In the genomic region with DNA sequence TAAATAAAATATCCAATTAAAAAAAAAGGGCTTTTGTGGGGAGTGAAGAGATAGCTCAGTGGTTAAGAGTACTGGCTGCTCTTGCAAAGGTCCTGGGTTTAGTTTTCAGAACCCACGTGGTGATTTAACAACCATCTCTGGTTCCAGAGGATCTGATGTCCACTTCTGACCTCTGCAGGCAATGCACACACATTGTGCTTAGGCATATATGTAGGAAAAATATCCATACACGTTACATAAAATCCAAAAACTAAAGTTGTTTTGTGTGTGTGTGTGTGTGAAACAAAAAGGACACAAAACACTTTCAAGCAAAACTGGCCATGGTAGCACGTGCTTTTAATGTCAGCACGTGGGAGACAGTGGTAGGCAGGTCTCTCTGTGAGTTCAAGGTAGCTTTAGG, we compare ENCODE assay signal across 26 mouse cellular contexts. TPM values are rescaled to one million over a fixed set of nuclear protein-coding genes. Genes with fewer than 3 reads are reported as not detected.
DNase-seq lines count a peak whose midpoint lies in the region; ATAC-seq and TF ChIP-seq lines count a peak whose summit lies in the region.
"Had no signal": no experiment of that assay in that cellular context is flagged by ENCODE, and none has a peak within 500 bp of the region (broad histone marks: within the 10 kb centered on the region; RNA-seq: fewer than 3 reads in every experiment).

No protein-coding gene starts in this region.

- intact Hi-C loops in heart, adult 2 months (cut with DNase I): loop anchor here (5.0 to 10.0 kb wide), 2 partner anchors 316 to 368 kb away; a partner anchor contains a TSS

- H3K9ac ChIP-seq in heart, adult 2 months (ENCODE audit: low read depth, low read length): no peak overlapping the region
- no peak overlapping the region for H3K9ac ChIP-seq in lung, postnatal 0 days (replicated peaks; ENCODE audit: low read depth)
- H3K9ac ChIP-seq in MEL (ENCODE audit: control insufficient read depth, low read depth, low read length, poor library complexity, severe bottlenecking): no peak overlapping the region
- no peak overlapping the region for H3K9ac ChIP-seq in forebrain, embryonic 11.5 days (ENCODE audit: low read length)
- H3K9ac ChIP-seq: embryonic facial prominence, embryonic 15.5 days; forebrain, embryonic 15.5 days; heart, embryonic 15.5 days had no signal

- H3K36me3 ChIP-seq in heart, adult 2 months (ENCODE audit: control insufficient read depth, insufficient read depth, low read length): peaks cover 3% of the 10 kb centered on the region; the same call in 1 of the 2 replicates
- no peaks in the 10 kb centered on the region for H3K36me3 ChIP-seq in lung, postnatal 0 days (ENCODE audit: insufficient read depth, low read length)
- H3K36me3 ChIP-seq in MEL (ENCODE audit: control insufficient read depth in 1 of 2, insufficient read depth in 2 of 2, low read length in 2 of 2): peaks cover 0 to 8% of the 10 kb centered on the region in 2 experiments; a peak in 2 of 4 replicates
- no peaks in the 10 kb centered on the region for H3K36me3 ChIP-seq in forebrain, embryonic 11.5 days (ENCODE audit: control insufficient read depth, insufficient read depth, low read length)
- H3K36me3 ChIP-seq: embryonic facial prominence, embryonic 15.5 days; forebrain, embryonic 10.5 days; forebrain, embryonic 15.5 days; heart, embryonic 15.5 days had no signal

- WGBS in heart, adult 2 months: 61% methylated on average over 4 of the region's 4 CpGs
- 67% methylated on average over 4 of the region's 4 CpGs for WGBS in lung, postnatal 0 days
- 84% methylated on average over 4 of the region's 4 CpGs for WGBS in forebrain, embryonic 11.5 days

- TF ChIP-seq EP300 in heart, adult 2 months (IDR thresholded peaks at IDR 0.05; ENCODE audit: insufficient read depth, low read depth, low read length): no peak
- TF ChIP-seq EP300 in lung, postnatal 0 days (IDR thresholded peaks at IDR 0.05): no peak
- no peak for TF ChIP-seq EP300 in MEL (IDR thresholded peaks at IDR 0.05; ENCODE audit: low read depth in 1 of 2, low read length in 2 of 2)

- H3K4me1 ChIP-seq in heart, adult 2 months (ENCODE audit: control insufficient read depth, insufficient read depth, low read length): no peaks in the 10 kb centered on the region; the same call in 1 of the 2 replicates
- no peaks in the 10 kb centered on the region for H3K4me1 ChIP-seq in lung, postnatal 0 days (ENCODE audit: insufficient read depth, low read depth, low read length)
- H3K4me1 ChIP-seq in MEL (ENCODE audit: control insufficient read depth in 1 of 2, insufficient read depth in 2 of 2, low read length in 2 of 2): peaks cover 7 to 8% of the 10 kb centered on the region in 2 experiments; a peak in 3 of 4 replicates
- peaks cover 5% of the 10 kb centered on the region; the same call in 1 of the 2 replicates for H3K4me1 ChIP-seq in forebrain, embryonic 11.5 days (replicated peaks; ENCODE audit: control insufficient read depth, insufficient read depth, low read length)

- no peak overlapping the region for H3K4me2 ChIP-seq in lung, postnatal 0 days (replicated peaks; ENCODE audit: low read depth, low read length)
- no peak overlapping the region for H3K4me2 ChIP-seq in forebrain, embryonic 11.5 days (ENCODE audit: low read depth, low read length, severe bottlenecking)

- no peak for TF ChIP-seq POLR2A in heart, adult 2 months (IDR thresholded peaks at IDR 0.05; ENCODE audit: insufficient read depth, low read depth, low read length)
- no peak for TF ChIP-seq POLR2A in MEL (IDR thresholded peaks at IDR 0.05; ENCODE audit: control insufficient read depth in 1 of 2, insufficient read depth in 1 of 2, low read depth in 1 of 2, low read length in 2 of 2, poor library complexity in 1 of 2)

- TF ChIP-seq RAD21 in MEL (IDR thresholded peaks at IDR 0.05; ENCODE audit: low read depth, low read length): peak; percentile 12; the same call in 1 of the 2 replicates

- DNase-seq in heart, adult 11 months: peak; percentile 54
- no peak for DNase-seq in heart, adult 2 months
- no peak for DNase-seq in lung, postnatal 0 days (ENCODE audit: low spot score)
- no peak for DNase-seq in lung, postnatal 14 days
- DNase-seq in MEL (ENCODE audit: low read depth, low spot score): no peak
- peak; percentile 5 for DNase-seq in naive thymus-derived CD4-positive, alpha-beta T cell, adult 2 months (ENCODE audit: low read depth)
- DNase-seq in forebrain, embryonic 11.5 days (ENCODE audit: low spot score): no peak
- DNase-seq: adrenal gland, postnatal 10 days; cerebellum, adult 11 months; cerebellum, adult 8-10 months; cerebellum, postnatal 14 days; embryo, embryonic 11 days; gastrocnemius, postnatal 36 days; heart, adult 18-20 months; heart, postnatal 14 days had no signal

- no peaks in the 10 kb centered on the region; the same call in 1 of the 2 replicates for H3K79me2 ChIP-seq in heart, adult 2 months (replicated peaks; ENCODE audit: control insufficient read depth, insufficient read depth, low read length)
- H3K79me2 ChIP-seq in MEL (ENCODE audit: control insufficient read depth, insufficient read depth, low read length, poor library complexity): peaks cover 9% of the 10 kb centered on the region

- no peak overlapping the region for H3K27ac ChIP-seq in heart, adult 2 months
- H3K27ac ChIP-seq in lung, postnatal 0 days (ENCODE audit: low read length): no peak overlapping the region
- H3K27ac ChIP-seq in MEL (ENCODE audit: control insufficient read depth, low read depth, low read length): no peak overlapping the region
- H3K27ac ChIP-seq in forebrain, embryonic 11.5 days (ENCODE audit: low read depth, low read length): no peak overlapping the region
- H3K27ac ChIP-seq: embryonic facial prominence, embryonic 15.5 days; forebrain, embryonic 15.5 days; heart, embryonic 15.5 days; hindbrain, embryonic 13.5 days; hindbrain, postnatal 0 days had no signal

- no peak for TF ChIP-seq CTCF in heart, adult 2 months (IDR thresholded peaks at IDR 0.05)
- TF ChIP-seq CTCF in lung, postnatal 0 days (IDR thresholded peaks at IDR 0.05): peak; percentile 30
- TF ChIP-seq CTCF in MEL (IDR thresholded peaks at IDR 0.05 in 2 of 3, conservative IDR thresholded peaks at IDR 0.05 in 1 of 3; ENCODE audit: control insufficient read depth in 1 of 3, insufficient read depth in 1 of 3, low read depth in 2 of 3, low read length in 3 of 3, poor library complexity in 1 of 3, severe bottlenecking in 1 of 3): peak in 1 of 3 experiments; percentile 8; a peak in 1 of 6 replicates

- H3K27me3 ChIP-seq in heart, adult 2 months (ENCODE audit: control insufficient read depth, insufficient read depth, low read length): no peaks in the 10 kb centered on the region
- no peaks in the 10 kb centered on the region for H3K27me3 ChIP-seq in lung, postnatal 0 days (replicated peaks; ENCODE audit: insufficient read depth, low read length)
- H3K27me3 ChIP-seq in MEL (ENCODE audit: control insufficient read depth in 1 of 2, insufficient read depth in 2 of 2, low read length in 2 of 2): peaks cover 3 to 4% of the 10 kb centered on the region in 2 experiments
- H3K27me3 ChIP-seq in forebrain, embryonic 11.5 days (ENCODE audit: control insufficient read depth, insufficient read depth, low read length): no peaks in the 10 kb centered on the region
- H3K27me3 ChIP-seq: embryonic facial prominence, embryonic 15.5 days; forebrain, embryonic 15.5 days; heart, embryonic 15.5 days had no signal

- ATAC-seq in lung, postnatal 0 days: no peak
- ATAC-seq in monocyte, adult 5-6 weeks (replicated peaks; ENCODE audit: insufficient number of reproducible peaks, low FRiP score, low TSS enrichment, poor library complexity, severe bottlenecking): no peak
- ATAC-seq in forebrain, embryonic 11.5 days (replicated peaks; ENCODE audit: low FRiP score): no peak

- no peak overlapping the region for H3K4me3 ChIP-seq in heart, adult 2 months
- no peak overlapping the region for H3K4me3 ChIP-seq in lung, postnatal 0 days (ENCODE audit: low read depth, low read length)
- no peak overlapping the region for H3K4me3 ChIP-seq in MEL (ENCODE audit: control insufficient read depth in 1 of 2, insufficient read depth in 1 of 2, low read depth in 2 of 2, low read length in 2 of 2)
- H3K4me3 ChIP-seq in forebrain, embryonic 11.5 days (ENCODE audit: low read depth, low read length): no peak overlapping the region

- H3K9me3 ChIP-seq in lung, postnatal 0 days (ENCODE audit: low read length): no peaks in the 10 kb centered on the region
- no peaks in the 10 kb centered on the region for H3K9me3 ChIP-seq in MEL (replicated peaks; ENCODE audit: insufficient read depth, low read length)
- H3K9me3 ChIP-seq in forebrain, embryonic 11.5 days (ENCODE audit: control insufficient read depth, low read length): no peaks in the 10 kb centered on the region
- H3K9me3 ChIP-seq: embryonic facial prominence, embryonic 15.5 days; forebrain, embryonic 10.5 days; forebrain, embryonic 15.5 days; G1E; heart, embryonic 15.5 days; hindbrain, embryonic 13.5 days had no signal

TF ChIP-seq in MEL, 35 proteins besides CTCF, POLR2A, EP300 and RAD21:
- TF ChIP-seq SMC3 (IDR thresholded peaks at IDR 0.05; ENCODE audit: low read depth, low read length) (0 out of 2 replicates have a peak, but pooled peaks have one; percentile 12), ETS1 (IDR thresholded peaks at IDR 0.05; ENCODE audit: low read depth, low read length) (no peak)

RNA-seq across cellular contexts. Expression of a gene that starts 0.9 kb away (rescaled TPM):
- 10 to 100 TPM; 24.0 to 28.1 TPM for total RNA-seq in heart, adult 2 months (2021)
- 6.4 and 10.7 TPM in 2 replicates for polyA plus RNA-seq in heart, adult 2 months (2012; rRNA removed)
- 41.5 and 44.6 TPM in 2 replicates for polyA plus RNA-seq in lung, postnatal 0 days (2015; fragmentation: Nextera tagmentation; extraction: Ambion mirVana)
- 17.8 and 19.3 TPM in 2 replicates for total RNA-seq in MEL (2012; rRNA removed)
- 10 to 100 TPM in 1 of 2 experiments, not detected in 1; 14.6 TPM for polyA plus RNA-seq in MEL (2012; ENCODE audit: insufficient read depth in 1 of 2, insufficient read length in 2 of 2, low read depth in 1 of 2, low replicate concordance in 2 of 2, missing spikeins in 1 of 2)
- total RNA-seq in monocyte, adult 5-6 weeks (2017): 31.1 to 45.1 TPM (median 39.8 TPM) in 3 replicates
- 31.0 and 36.3 TPM in 2 replicates for polyA plus RNA-seq in forebrain, embryonic 11.5 days (2014; fragmentation: Nextera tagmentation; extraction: Ambion mirVana)

RNA-seq across cellular contexts. Expression of a gene that starts 44.8 kb away (rescaled TPM):
- not detected for total RNA-seq in heart, adult 2 months (2021)
- 0.06 and 0.45 TPM in 2 replicates for polyA plus RNA-seq in heart, adult 2 months (2012; rRNA removed)
- polyA plus RNA-seq in lung, postnatal 0 days (2015; fragmentation: Nextera tagmentation; extraction: Ambion mirVana): 0.47 and 0.49 TPM in 2 replicates
- 0.03 and 0.31 TPM in 2 replicates for total RNA-seq in MEL (2012; rRNA removed)
- under 1 TPM in 1 of 2 experiments, not detected in 1; 0.06 TPM for polyA plus RNA-seq in MEL (2012; ENCODE audit: insufficient read depth in 1 of 2, insufficient read length in 2 of 2, low read depth in 1 of 2, low replicate concordance in 2 of 2, missing spikeins in 1 of 2)
- not detected in 3 replicates for total RNA-seq in monocyte, adult 5-6 weeks (2017)
- polyA plus RNA-seq in forebrain, embryonic 11.5 days (2014; fragmentation: Nextera tagmentation; extraction: Ambion mirVana): 0.87 and 0.92 TPM in 2 replicates
- total RNA-seq: common myeloid progenitor, adult 5-6 weeks; heart, adult 18-20 months; hematopoietic stem cell, adult 5-6 weeks had no signal
- polyA plus RNA-seq: erythroblast, embryonic 14.5 days; G1E had no signal

Comparison
In these comparisons a context has a peak if more than half of its experiments do, and no peak if none do; other contexts are left out.
1. DNase-seq: peak in heart, adult 11 months (single experiment) and naive thymus-derived CD4-positive, alpha-beta T cell, adult 2 months (single experiment); none in heart, adult 2 months (0 of 2), lung, postnatal 0 days (single experiment), lung, postnatal 14 days (single experiment), MEL (single experiment) and forebrain, embryonic 11.5 days (single experiment).